Mouse (Mus musculus): ENCODE data around the gene Tbl3. TPM values are rescaled to one million over a fixed set of nuclear protein-coding genes. Genes with fewer than 3 reads are reported as not detected.

The Tbl3 gene
- polyA plus RNA-seq (2015; fragmentation: Nextera tagmentation; extraction: Ambion mirVana), result 81.2 and 85.2 TPM in 2 replicates

DNA sequence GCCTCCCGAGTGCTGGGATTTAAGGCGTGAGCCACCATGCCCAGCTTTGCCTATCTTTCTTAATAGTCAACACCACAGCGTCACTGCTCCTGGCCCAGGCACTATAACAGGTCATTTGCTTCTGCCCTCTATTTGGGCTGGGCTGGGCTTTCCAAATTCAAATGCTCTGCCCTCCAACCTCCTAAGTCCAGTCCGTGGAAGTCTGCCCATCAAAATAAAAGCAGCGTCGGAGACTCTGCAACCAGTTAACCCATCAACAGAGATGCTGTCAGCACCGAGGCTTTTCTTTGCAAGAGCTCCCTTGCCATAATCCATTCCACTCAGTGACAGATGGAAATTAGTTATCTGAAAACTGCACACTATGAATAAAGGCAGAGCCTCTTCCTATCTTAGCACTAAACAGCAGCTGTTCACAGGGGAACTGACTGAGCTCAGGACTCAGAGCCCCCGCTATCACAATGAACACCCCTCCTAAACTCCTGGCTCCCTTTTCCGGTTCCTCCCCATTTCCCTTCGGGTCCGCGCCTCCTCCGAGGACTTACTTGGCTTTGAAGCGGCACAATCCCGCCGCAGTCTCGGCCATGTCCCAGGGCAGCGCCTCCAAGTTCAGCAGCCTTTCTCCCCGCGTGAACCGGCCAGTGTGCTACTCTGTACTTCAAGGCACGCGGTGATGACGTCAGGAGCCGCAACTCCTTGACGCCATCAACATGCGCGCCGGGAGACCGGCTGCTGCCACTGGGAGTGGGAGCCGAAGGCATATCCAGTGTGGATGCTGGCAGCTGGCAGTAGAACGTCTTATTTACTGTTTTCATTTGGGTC lies at the start of gene Tbl3:
Tbl3 (minus strand) TSS at position 679 of the 819 bp plus-strand sequence.
- H3K27ac ChIP-seq, result peak within 1 kb of the TSS; percentile 81
- peaks cover 26% of the 10 kb centered on the region for H3K36me3 ChIP-seq
- no peaks in the 10 kb centered on the region for H3K27me3 ChIP-seq
- H3K4me2 ChIP-seq, result peak within 1 kb of the TSS; percentile 74
- peak within 1 kb of the TSS; percentile 80 for H3K9ac ChIP-seq
- H3K4me3 ChIP-seq, result peak within 1 kb of the TSS; percentile 90
- 3% methylated on average over 32 of the region's 32 CpGs for WGBS
- ATAC-seq (ENCODE audit: borderline replicate concordance, extremely low read depth, low FRiP score, low TSS enrichment), result peak; percentile 81
- H3K9me3 ChIP-seq, result no peaks in the 10 kb centered on the region
- peaks cover 17% of the 10 kb centered on the region for H3K4me1 ChIP-seq

DNA sequence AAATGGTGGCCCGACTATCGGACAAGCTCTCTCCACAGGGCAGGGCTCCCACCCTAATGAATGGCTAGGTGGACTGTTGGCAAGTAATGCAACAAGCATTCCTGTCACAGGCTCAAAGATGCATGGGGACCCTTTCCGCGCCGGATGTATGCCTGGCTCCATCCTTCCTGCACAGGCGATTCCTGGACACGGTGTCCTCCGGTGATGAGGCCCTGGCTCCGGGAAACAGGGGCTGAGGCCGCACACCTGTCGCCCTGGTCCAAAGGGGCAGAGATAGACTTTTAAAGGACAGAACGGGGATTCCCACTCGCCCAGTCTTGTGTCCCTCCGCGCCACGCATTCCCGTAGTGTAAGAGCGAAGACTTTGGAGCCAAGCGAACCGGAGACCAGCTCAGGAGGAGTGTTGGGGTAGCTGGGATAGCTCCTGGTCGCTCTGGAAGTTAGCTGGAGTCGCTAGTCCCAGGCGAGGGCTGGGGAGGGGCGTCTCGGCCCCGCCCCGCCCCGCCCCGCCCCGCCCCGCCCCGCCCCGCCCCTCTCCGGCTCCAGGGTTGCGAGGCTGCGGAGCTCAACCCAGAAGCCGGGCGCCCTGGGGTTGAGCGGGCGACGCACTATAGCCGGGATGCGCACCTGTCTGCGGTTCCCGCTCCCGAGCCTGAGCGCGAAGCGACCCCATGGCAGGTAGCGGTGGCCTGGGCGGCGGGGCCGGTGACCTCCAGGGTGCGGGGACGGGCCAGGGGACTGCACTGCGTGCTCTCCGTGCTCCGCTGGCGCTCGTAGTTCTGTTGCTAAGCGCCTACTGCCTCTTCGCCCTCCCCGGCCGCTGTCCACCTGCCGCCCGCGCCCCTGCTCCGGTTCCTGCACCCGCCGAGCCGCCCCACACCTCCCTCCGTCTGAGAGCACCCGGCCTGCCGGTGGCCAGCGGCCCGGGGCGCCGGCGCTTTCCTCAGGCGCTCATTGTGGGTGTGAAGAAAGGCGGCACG lies 45.2 kb upstream of the Tbl3 start, which contains the start of gene Hs3st6:
Hs3st6 (plus strand) TSS at position 574 of the 980 bp plus-strand sequence.
- H3K27ac ChIP-seq, result no peak within 1 kb of the TSS
- H3K4me3 ChIP-seq, result peak within 1 kb of the TSS; percentile 54
- H3K4me1 ChIP-seq, result peaks cover 13% of the 10 kb centered on the region; the same call in 1 of the 2 replicates
- under 1% methylated on average over 80 of the region's 82 CpGs for WGBS
- ATAC-seq (ENCODE audit: borderline replicate concordance, extremely low read depth, low FRiP score, low TSS enrichment), result peak; percentile 87
- peaks cover 70% of the 10 kb centered on the region for H3K27me3 ChIP-seq
- H3K9ac ChIP-seq, result peak within 1 kb of the TSS; percentile 43; the same call in 1 of the 2 replicates
- H3K4me2 ChIP-seq, result peak within 1 kb of the TSS; percentile 97
- H3K36me3 ChIP-seq, result no peaks in the 10 kb centered on the region
- H3K9me3 ChIP-seq, result no peaks in the 10 kb centered on the region

DNA sequence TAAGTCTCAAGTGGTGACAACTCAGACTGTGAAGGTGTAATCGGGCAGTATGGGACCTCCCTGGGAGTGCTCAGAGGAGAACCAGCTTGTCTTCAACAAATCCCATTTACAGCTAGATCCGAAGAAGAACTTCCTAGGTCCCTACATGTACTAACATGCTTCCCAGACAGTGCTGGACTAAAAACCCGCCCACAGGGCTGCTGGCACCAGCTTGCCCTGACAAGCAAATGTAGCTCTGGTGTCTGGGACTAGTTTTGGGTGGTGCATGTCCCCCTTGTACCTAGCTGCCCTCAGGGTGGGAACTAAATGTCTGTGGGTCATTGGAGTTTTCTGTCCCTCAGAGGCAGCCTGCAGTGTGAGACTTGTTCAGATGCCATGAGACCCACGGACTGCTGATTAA lies 44.1 kb upstream of the Tbl3 start:
- ATAC-seq (ENCODE audit: borderline replicate concordance, extremely low read depth, low FRiP score, low TSS enrichment), result no peak
- Histone ChIP-seq H3K4me3 (no peak overlapping the region), H3K36me3 (no peaks in the 10 kb centered on the region), H3K9ac (no peak overlapping the region), H3K4me1 (peaks cover 13% of the 10 kb centered on the region; the same call in 1 of the 2 replicates), H3K27me3 (peaks cover 70% of the 10 kb centered on the region), H3K9me3 (no peaks in the 10 kb centered on the region), H3K4me2 (no peak overlapping the region), H3K27ac (no peak overlapping the region)
- 9% methylated on average over 4 of the region's 4 CpGs for WGBS

GRCm38 (mm10) chr17:24746986-24747385 lies 39.5 kb upstream of the Tbl3 start:
- no peak overlapping the region for H3K4me3 ChIP-seq
- H3K4me2 ChIP-seq, result no peak overlapping the region
- no peaks in the 10 kb centered on the region for H3K9me3 ChIP-seq
- no peak; the same call in 1 of the 2 replicates for ATAC-seq (ENCODE audit: borderline replicate concordance, extremely low read depth, low FRiP score, low TSS enrichment)
- H3K4me1 ChIP-seq, result no peaks in the 10 kb centered on the region
- H3K27ac ChIP-seq, result no peak overlapping the region
- 0 out of 2 replicates have a peak, but pooled peaks cover 3% of the 10 kb centered on the region for H3K36me3 ChIP-seq
- H3K27me3 ChIP-seq, result peaks cover 33% of the 10 kb centered on the region
- WGBS, result 27% methylated on average over 4 of the region's 4 CpGs
- no peak overlapping the region for H3K9ac ChIP-seq

DNA sequence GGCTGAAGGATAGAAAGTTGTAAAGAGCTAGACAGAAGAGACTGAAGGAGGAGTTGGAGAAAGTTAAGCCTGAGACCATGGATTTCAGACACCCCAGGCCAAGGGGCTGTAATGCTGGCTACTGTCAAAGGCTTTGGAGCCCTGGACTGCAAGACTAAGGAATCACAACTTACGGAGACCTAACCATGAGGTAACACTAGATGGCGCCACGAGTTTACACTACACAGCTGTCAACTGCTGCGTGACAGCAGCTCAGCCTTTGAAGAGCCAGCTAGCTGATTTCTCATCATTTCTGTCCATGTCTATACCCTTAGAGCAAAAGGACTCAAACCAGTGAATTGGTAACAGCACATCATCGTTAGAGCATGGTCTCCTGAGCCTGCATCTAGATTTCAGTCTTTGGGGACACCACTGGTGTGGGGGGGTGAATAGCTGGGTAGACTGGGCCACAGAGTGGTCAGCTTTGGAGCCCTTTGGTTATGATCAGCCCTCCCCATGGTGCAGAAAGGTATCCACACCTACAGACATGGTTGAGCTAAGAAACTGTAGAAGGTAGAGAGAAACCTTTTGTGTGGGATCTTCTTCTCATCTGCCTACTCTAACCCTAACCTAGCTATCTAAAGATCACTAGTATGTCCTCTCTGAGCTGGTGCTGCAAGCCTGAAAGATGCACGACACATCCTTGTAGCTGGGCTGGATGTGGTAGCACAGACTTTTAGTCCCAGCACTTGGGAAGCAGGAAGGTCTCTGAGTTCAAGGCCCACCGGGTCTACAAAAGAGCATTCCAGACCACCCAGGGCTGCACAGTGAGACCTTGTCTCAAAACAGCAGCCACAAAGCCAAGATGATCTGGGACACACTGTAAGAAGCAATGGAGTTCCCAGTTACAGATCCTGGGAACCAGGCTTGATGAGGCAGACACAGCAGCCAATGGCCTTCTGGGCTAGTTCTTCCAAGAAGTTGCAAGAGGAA lies 38.4 kb upstream of the Tbl3 start:
- 20% methylated on average over 7 of the region's 7 CpGs for WGBS
- H3K9ac ChIP-seq, result no peak overlapping the region
- no peak overlapping the region for H3K27ac ChIP-seq
- H3K27me3 ChIP-seq, result peaks cover 22% of the 10 kb centered on the region
- no peak overlapping the region for H3K4me2 ChIP-seq
- H3K36me3 ChIP-seq, result peaks cover 9% of the 10 kb centered on the region; the same call in 1 of the 2 replicates
- peak; percentile 69; the same call in 1 of the 2 replicates for ATAC-seq (ENCODE audit: borderline replicate concordance, extremely low read depth, low FRiP score, low TSS enrichment)
- no peak overlapping the region for H3K4me3 ChIP-seq
- H3K9me3 ChIP-seq, result no peaks in the 10 kb centered on the region
- H3K4me1 ChIP-seq, result no peaks in the 10 kb centered on the region

- Histone ChIP-seq H3K27ac (no peak overlapping the region), H3K27me3 (peaks cover 11% of the 10 kb centered on the region; the same call in 1 of the 2 replicates), H3K9me3 (no peaks in the 10 kb centered on the region), H3K9ac (no peak overlapping the region), H3K4me1 (no peaks in the 10 kb centered on the region), H3K4me2 (no peak overlapping the region), H3K36me3 (peaks cover 13% of the 10 kb centered on the region), H3K4me3 (no peak overlapping the region)
- WGBS, result 69% methylated on average over 3 of the region's 3 CpGs
- ATAC-seq (ENCODE audit: borderline replicate concordance, extremely low read depth, low FRiP score, low TSS enrichment), result no peak
Measured at GRCm38 (mm10) chr17:24744381-24744780, 36.9 kb upstream of the Tbl3 start.

- Histone ChIP-seq H3K4me2 (no peak overlapping the region), H3K9me3 (no peaks in the 10 kb centered on the region), H3K36me3 (peaks cover 13% of the 10 kb centered on the region), H3K4me1 (no peaks in the 10 kb centered on the region), H3K27me3 (peaks cover 6% of the 10 kb centered on the region; the same call in 1 of the 2 replicates), H3K9ac (no peak overlapping the region), H3K4me3 (no peak overlapping the region), H3K27ac (no peak overlapping the region)
- ATAC-seq (ENCODE audit: borderline replicate concordance, extremely low read depth, low FRiP score, low TSS enrichment), result no peak
- WGBS, result 71% methylated on average over 5 of the region's 5 CpGs
Measured at GRCm38 (mm10) chr17:24743896-24744295, 36.4 kb upstream of the Tbl3 start.

- no peak for ATAC-seq (ENCODE audit: borderline replicate concordance, extremely low read depth, low FRiP score, low TSS enrichment)
- H3K9ac ChIP-seq, result no peak overlapping the region
- WGBS, result 68% methylated on average over 8 of the region's 8 CpGs
Measured at GRCm38 (mm10) chr17:24742307-24742706, 34.8 kb upstream of the Tbl3 start.

GRCm38 (mm10) chr17:24739926-24740325 lies 32.5 kb upstream of the Tbl3 start:
- ATAC-seq (ENCODE audit: borderline replicate concordance, extremely low read depth, low FRiP score, low TSS enrichment), result no peak
- H3K27me3 ChIP-seq, result no peaks in the 10 kb centered on the region
- no peaks in the 10 kb centered on the region for H3K9me3 ChIP-seq
- WGBS, result 70% methylated on average over 8 of the region's 8 CpGs
- peaks cover 19% of the 10 kb centered on the region for H3K4me1 ChIP-seq
- no peak overlapping the region for H3K27ac ChIP-seq
- no peak overlapping the region for H3K9ac ChIP-seq
- H3K4me2 ChIP-seq, result no peak overlapping the region
- peaks cover 13% of the 10 kb centered on the region for H3K36me3 ChIP-seq
- H3K4me3 ChIP-seq, result no peak overlapping the region

More at GRCm38 (mm10) chr17:24742307-24742706, 34.8 kb upstream of the Tbl3 start:
- no peaks in the 10 kb centered on the region for H3K27me3 ChIP-seq
- H3K9me3 ChIP-seq, result no peaks in the 10 kb centered on the region
- no peak overlapping the region for H3K27ac ChIP-seq
- H3K36me3 ChIP-seq, result peaks cover 13% of the 10 kb centered on the region
- no peak overlapping the region for H3K4me3 ChIP-seq
- H3K4me2 ChIP-seq, result no peak overlapping the region
- H3K4me1 ChIP-seq, result peaks cover 8% of the 10 kb centered on the region

DNA sequence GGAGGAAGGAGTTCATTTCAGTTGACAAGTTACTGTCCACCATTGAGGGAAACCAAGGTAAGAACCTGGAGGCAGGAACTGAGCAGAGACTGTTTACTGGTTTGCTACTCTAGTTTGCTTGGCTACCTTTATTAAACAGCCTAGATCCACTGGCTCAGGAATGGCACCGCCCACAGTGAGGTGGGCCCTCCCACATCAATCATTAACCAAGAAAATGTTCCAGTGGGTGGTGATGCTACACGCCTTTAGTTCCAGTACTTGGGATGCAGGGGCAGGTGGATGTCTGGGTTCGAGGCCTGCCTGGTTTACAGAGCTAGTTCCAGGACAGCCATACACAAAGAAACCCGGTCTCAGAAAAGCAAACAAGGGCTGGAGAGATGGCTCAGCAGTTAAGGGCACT lies 30.8 kb upstream of the Tbl3 start:
- no peak overlapping the region for H3K27ac ChIP-seq
- peaks cover 13% of the 10 kb centered on the region for H3K36me3 ChIP-seq
- peaks cover 19% of the 10 kb centered on the region for H3K4me1 ChIP-seq
- no peak overlapping the region for H3K9ac ChIP-seq
- WGBS, result 71% methylated on average over 4 of the region's 4 CpGs
- H3K4me3 ChIP-seq, result no peak overlapping the region
- H3K27me3 ChIP-seq, result no peaks in the 10 kb centered on the region
- H3K9me3 ChIP-seq, result no peaks in the 10 kb centered on the region
- H3K4me2 ChIP-seq, result no peak overlapping the region
- no peak for ATAC-seq (ENCODE audit: borderline replicate concordance, extremely low read depth, low FRiP score, low TSS enrichment)
